In genomic region chr13:9826227-9826626, GRCm38 (mm10) we compare ENCODE assay signal across 10 mouse cellular contexts.
A peak's percentile ranks its signal among the peaks of the same experiment; 100 is the strongest.
DNase-seq lines count a peak whose midpoint lies in the region; ATAC-seq and TF ChIP-seq lines count a peak whose summit lies in the region.
"Had no signal": no experiment of that assay in that cellular context is flagged by ENCODE, and none has a peak within 500 bp of the region (broad histone marks: within the 10 kb centered on the region; RNA-seq: fewer than 3 reads in every experiment).

No protein-coding gene starts in this region.

- H3K36me3 ChIP-seq in hindbrain, embryonic 11.5 days (ENCODE audit: control insufficient read depth, insufficient read depth, low read length), result no peaks in the 10 kb centered on the region
- H3K36me3 ChIP-seq in hindbrain, embryonic 13.5 days, result no peaks in the 10 kb centered on the region
- no peaks in the 10 kb centered on the region for H3K36me3 ChIP-seq in kidney, postnatal 0 days (ENCODE audit: insufficient read depth, low read length)
- no peaks in the 10 kb centered on the region for H3K36me3 ChIP-seq in small intestine, adult 2 months (ENCODE audit: control insufficient read depth, insufficient read depth, low read length)
- H3K36me3 ChIP-seq: embryonic facial prominence, embryonic 15.5 days; limb, embryonic 13.5 days had no signal

- no peak for TF ChIP-seq POLR2A in small intestine, adult 2 months (IDR thresholded peaks at IDR 0.05; ENCODE audit: low read depth, low read length)

- H3K27me3 ChIP-seq in hindbrain, embryonic 11.5 days (ENCODE audit: control insufficient read depth, insufficient read depth, low read length), result no peaks in the 10 kb centered on the region
- H3K27me3 ChIP-seq in hindbrain, embryonic 13.5 days, result no peaks in the 10 kb centered on the region
- H3K27me3 ChIP-seq in kidney, postnatal 0 days (ENCODE audit: insufficient read depth, low read length), result no peaks in the 10 kb centered on the region
- H3K27me3 ChIP-seq in small intestine, adult 2 months (ENCODE audit: control insufficient read depth, insufficient read depth, low read length), result no peaks in the 10 kb centered on the region
- H3K27me3 ChIP-seq: embryonic facial prominence, embryonic 15.5 days; limb, embryonic 13.5 days had no signal

- H3K27ac ChIP-seq in hindbrain, embryonic 11.5 days (ENCODE audit: low read depth, low read length), result no peak overlapping the region
- no peak overlapping the region for H3K27ac ChIP-seq in hindbrain, embryonic 13.5 days
- H3K27ac ChIP-seq in kidney, postnatal 0 days, result no peak overlapping the region
- H3K27ac ChIP-seq in small intestine, adult 2 months (ENCODE audit: insufficient read depth, low read depth, low read length), result no peak overlapping the region
- H3K27ac ChIP-seq: embryonic facial prominence, embryonic 15.5 days; limb, embryonic 13.5 days had no signal

- H3K9me3 ChIP-seq in hindbrain, embryonic 11.5 days (ENCODE audit: control insufficient read depth, low read length), result no peaks in the 10 kb centered on the region
- H3K9me3 ChIP-seq in hindbrain, embryonic 13.5 days, result no peaks in the 10 kb centered on the region
- H3K9me3 ChIP-seq in kidney, postnatal 0 days (replicated peaks; ENCODE audit: low read length), result no peaks in the 10 kb centered on the region
- H3K9me3 ChIP-seq: embryonic facial prominence, embryonic 15.5 days; limb, embryonic 13.5 days had no signal

- H3K4me3 ChIP-seq in hindbrain, embryonic 11.5 days (ENCODE audit: low read depth, low read length), result no peak overlapping the region
- H3K4me3 ChIP-seq in hindbrain, embryonic 13.5 days, result no peak overlapping the region
- H3K4me3 ChIP-seq in kidney, postnatal 0 days (replicated peaks; ENCODE audit: low read depth, low read length), result no peak overlapping the region
- H3K4me3 ChIP-seq in small intestine, adult 2 months (ENCODE audit: low read depth, low read length), result no peak overlapping the region
- H3K4me3 ChIP-seq: embryonic facial prominence, embryonic 15.5 days; limb, embryonic 13.5 days had no signal

- H3K4me1 ChIP-seq in hindbrain, embryonic 11.5 days (replicated peaks; ENCODE audit: control insufficient read depth, insufficient read depth, low read length), result no peaks in the 10 kb centered on the region
- no peaks in the 10 kb centered on the region for H3K4me1 ChIP-seq in hindbrain, embryonic 13.5 days (replicated peaks)
- no peaks in the 10 kb centered on the region for H3K4me1 ChIP-seq in kidney, postnatal 0 days (replicated peaks; ENCODE audit: insufficient read depth, low read length)
- H3K4me1 ChIP-seq in small intestine, adult 2 months (ENCODE audit: control insufficient read depth, insufficient read depth, insufficient read length, low read length), result no peaks in the 10 kb centered on the region
- H3K4me1 ChIP-seq: embryonic facial prominence, embryonic 15.5 days; limb, embryonic 13.5 days had no signal

- WGBS in hindbrain, embryonic 11.5 days, result 76% methylated on average over 5 of the region's 5 CpGs
- WGBS in hindbrain, embryonic 13.5 days, result 75% methylated on average over 5 of the region's 5 CpGs
- whole genome bisulfite sequencing in kidney, postnatal 0 days, result 78% methylated on average over 5 of the region's 5 CpGs
- 71% methylated on average over 5 of the region's 5 CpGs for WGBS in small intestine, adult 2 months

- H3K4me2 ChIP-seq in hindbrain, embryonic 11.5 days (replicated peaks; ENCODE audit: low read depth, low read length), result no peak overlapping the region
- no peak overlapping the region for H3K4me2 ChIP-seq in hindbrain, embryonic 13.5 days
- no peak overlapping the region for H3K4me2 ChIP-seq in kidney, postnatal 0 days (ENCODE audit: low read length)
- H3K4me2 ChIP-seq: embryonic facial prominence, embryonic 15.5 days; limb, embryonic 13.5 days had no signal

- peak; percentile 26 for DNase-seq in hindbrain, embryonic 11.5 days (ENCODE audit: low spot score)
- peak; percentile 25 for DNase-seq in T-cell, adult 2 months (ENCODE audit: low spot score)
- no peak for DNase-seq in kidney, postnatal 0 days (ENCODE audit: low spot score)
- no peak for DNase-seq in c-Kit-positive CD71-positive TER-119-positive erythroid progenitor cells, embryonic 14.5 days (ENCODE audit: low spot score)
- no peak for DNase-seq in urinary bladder, postnatal 14 days (ENCODE audit: low spot score)

- no peak for ATAC-seq in hindbrain, embryonic 11.5 days (ENCODE audit: low FRiP score)
- no peak for ATAC-seq in hindbrain, embryonic 13.5 days (ENCODE audit: low FRiP score)
- ATAC-seq in CD4-positive, CD25-positive, alpha-beta regulatory T cell, adult 4 months, result peak; percentile 75
- ATAC-seq in kidney, postnatal 0 days (replicated peaks; ENCODE audit: low FRiP score, low read depth), result no peak

- H3K9ac ChIP-seq in hindbrain, embryonic 11.5 days (ENCODE audit: low read depth, low read length), result no peak overlapping the region
- no peak overlapping the region for H3K9ac ChIP-seq in hindbrain, embryonic 13.5 days
- no peak overlapping the region for H3K9ac ChIP-seq in kidney, postnatal 0 days (ENCODE audit: low read depth, low read length)
- H3K9ac ChIP-seq: embryonic facial prominence, embryonic 15.5 days; limb, embryonic 13.5 days had no signal

- TF ChIP-seq CTCF in kidney, postnatal 0 days (IDR thresholded peaks at IDR 0.05; ENCODE audit: low read depth), result peak; percentile 64
- TF ChIP-seq CTCF in small intestine, adult 2 months (IDR thresholded peaks at IDR 0.05; ENCODE audit: extremely low read depth, insufficient read length, insufficient replicate concordance, low read depth, low read length), result peak; percentile 65; the same call in 1 of the 2 replicates

Comparison
In these comparisons a context has a peak if more than half of its experiments do, and no peak if none do; other contexts are left out.
1. DNase-seq: peak in hindbrain, embryonic 11.5 days (single experiment) and T-cell, adult 2 months (single experiment); none in kidney, postnatal 0 days (single experiment), c-Kit-positive CD71-positive TER-119-positive erythroid progenitor cells, embryonic 14.5 days (single experiment) and urinary bladder, postnatal 14 days (single experiment).